Mouse (Mus musculus): ENCODE measurements at regions not wholly inside any gene's neighbourhood (a gene's known extent, or its start where the extent isn't known, plus 50 kb on each side); places are given as distances from the start of the nearest gene placed in this dataset.

DNA sequence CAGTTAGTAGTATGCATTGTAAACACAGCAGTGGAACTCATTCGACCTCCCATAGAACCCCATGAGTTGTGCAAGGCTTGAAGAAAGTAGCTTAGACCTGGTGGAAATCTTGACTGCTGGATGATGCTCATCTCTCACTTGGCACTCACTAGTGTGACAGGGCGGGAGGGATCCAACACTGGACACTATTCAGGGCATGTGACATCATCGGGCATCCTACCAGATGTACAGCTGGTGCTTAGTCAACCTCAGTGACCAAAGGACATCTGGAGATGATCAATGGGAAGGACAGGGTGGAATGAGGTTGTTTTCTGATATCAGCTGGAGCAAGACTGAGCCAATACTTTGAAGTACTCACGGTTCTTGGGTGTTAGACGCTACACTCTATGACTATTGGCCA, 114.9 kb upstream of the Rnaseh2b start:
- peak; percentile 15 for DNase-seq (ENCODE audit: low spot score)

DNA sequence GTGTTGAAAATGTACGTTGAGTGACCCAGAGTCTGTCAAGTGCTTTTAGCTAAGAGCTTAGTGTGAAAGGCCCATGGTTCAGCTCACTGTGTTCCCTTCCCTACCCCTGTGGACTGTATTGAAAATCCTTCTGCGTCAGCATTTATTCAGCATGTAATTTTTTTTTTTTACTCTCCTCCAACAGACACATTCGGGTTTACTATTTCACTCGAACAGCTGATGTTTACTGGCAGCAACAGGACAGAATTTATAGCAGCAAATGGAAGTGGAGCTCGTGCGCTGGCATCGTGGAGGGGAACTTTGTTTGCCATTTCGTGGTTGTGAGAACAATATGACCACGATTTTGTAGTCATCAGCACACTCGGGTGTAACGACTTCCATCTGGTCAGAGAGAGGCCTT, 105.0 kb upstream of the Rnaseh2b start:
- no peak for DNase-seq (ENCODE audit: low spot score)

DNA sequence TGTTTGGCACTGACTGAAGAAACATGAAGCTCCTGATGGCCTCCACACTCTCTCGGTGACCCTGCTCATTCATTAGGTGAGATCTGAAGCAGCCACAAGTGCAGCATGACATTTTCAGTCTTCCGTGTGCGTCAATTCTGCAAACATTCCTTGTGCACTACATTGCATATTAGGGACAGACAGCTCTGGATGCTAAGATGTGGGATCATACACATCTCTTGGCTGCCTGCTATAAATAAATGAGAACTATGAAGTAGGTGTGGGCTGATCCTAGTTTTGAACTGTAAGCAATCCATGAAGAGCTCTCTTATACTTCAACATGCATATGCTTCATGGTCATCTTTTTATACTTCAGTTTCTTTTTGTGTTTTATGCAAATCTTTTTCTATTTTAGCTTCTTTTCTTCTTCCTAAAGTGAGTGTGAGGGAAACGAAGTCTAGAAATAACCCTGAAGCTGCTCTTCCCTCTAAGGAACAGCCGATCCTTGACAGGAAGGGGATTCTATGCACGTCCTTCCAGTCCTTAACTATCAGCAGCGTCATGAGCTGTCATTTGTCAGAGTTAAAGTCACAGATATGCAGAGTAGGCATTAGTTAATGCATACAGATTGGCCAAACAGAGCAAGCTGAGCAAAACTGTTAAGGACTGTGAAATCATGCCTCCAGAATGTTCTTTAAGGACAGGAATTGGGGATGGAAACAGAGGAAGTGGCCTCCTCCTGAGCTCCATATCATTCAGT, 104.1 kb upstream of the Rnaseh2b start:
- DNase-seq (ENCODE audit: low spot score): no peak

DNA sequence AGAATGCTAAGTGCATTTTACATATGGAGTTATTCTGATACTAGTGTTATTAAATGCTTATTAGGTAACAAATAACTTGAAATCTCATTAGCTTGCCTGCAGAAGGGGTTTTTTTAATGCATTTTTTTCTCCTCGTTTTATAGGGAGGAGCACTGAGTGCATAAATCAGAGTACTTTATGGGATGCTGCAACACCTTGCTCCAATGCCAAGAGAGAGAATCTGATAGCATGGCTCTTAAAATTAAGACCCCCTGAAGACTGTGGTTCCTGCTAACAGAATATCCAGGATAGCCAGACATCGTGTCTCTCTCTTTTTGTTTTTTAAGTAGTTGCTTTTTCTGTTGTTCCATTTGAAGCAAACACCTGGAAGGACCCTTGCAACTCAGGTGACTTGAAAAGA, 100.8 kb upstream of the Rnaseh2b start:
- DNase-seq (ENCODE audit: low spot score): no peak

DNA sequence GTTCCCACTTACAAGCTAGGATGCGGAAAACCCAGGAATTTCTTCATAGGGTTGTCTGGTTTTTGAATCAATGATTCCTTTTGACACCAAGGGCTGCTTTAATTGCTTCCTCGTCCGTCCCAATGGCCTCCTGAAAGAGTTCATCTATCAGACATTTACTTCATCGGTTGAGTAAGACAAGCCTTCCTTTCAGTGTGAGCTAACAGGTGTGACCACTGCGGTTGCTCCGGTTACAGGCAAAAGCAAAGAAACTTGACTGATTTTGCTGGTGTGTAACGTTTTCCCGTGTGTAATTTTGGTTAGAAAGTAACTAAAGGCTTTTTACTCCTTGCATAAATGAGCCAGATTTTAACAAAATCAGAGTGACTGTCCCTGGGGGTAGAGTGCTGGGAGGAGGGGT, 99.6 kb upstream of the Rnaseh2b start:
- DNase-seq (ENCODE audit: low spot score): no peak

DNA sequence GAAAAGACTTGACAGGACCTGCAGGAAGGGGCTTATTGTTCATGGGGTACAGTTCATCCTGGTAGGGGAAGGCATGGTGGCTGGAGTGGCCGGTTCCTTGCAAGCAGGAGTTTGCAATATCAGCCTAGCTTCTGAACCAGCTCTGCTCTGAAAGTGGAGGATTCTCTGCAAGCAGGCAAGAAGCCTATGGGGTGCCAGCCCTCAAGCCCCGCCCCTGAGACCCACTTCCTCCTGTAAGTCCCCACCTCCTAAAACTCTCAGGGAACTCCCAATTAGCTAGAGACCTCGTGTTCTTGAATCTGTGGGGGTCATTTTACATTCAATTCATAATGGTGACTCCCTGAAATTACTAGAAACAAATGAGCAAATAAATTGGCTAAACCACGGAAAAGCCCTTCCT, 99.0 kb upstream of the Rnaseh2b start:
- DNase-seq (ENCODE audit: low spot score): no peak

DNA sequence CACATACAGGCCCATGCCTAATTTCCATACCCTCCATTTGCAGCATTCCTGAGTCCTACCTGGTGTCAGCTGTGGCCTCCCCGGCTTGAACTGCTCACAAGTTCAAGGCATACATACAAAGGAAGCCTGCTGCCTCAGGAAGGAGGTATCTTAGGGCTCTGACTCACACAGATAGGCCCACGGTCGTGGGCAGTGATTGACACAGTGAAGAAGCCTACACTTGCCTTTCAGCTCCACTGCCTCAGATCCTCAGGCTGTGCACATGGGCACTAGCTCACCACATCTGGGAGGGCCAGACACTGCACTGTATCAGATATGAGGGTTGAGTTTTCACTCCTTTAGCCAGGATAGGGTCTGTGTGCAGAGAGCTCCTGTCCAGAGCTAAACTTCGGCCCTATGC, 95.6 kb upstream of the Rnaseh2b start:
- no peak for DNase-seq (ENCODE audit: low spot score)

DNA sequence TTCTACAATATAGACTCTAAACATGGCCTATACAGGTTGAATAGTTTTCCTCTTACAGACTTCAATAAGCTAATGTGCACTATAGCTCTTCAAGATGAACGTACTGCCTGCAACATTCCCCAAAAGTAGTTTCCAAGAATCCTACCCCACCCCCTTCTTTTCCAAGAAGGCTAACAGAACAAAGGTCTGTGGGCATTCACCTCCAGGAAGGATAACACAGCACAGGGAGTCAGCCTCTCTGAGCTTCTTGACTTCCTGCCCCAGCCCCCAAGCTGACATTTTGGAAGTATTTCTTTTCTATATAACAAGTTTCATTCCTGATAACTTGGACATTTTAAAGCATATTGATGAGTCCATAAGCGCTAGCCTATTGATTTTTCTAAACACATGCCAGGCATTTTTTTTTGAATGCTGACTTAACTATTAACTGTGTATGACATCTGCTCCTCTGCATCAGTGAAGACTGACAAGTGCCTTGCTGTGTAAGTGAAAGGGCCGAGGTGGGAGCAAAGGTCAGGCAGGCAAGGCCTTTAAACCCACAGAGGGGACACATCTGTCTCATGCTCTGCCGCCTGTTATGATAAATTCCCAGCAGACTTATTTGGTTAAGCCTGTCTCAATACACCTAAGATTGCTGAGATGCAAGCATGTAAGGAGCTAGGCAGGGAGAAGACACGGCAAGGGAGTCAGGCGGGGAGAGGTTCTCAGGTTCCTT, 93.8 kb upstream of the Rnaseh2b start:
- no peak for DNase-seq (ENCODE audit: low spot score)

DNA sequence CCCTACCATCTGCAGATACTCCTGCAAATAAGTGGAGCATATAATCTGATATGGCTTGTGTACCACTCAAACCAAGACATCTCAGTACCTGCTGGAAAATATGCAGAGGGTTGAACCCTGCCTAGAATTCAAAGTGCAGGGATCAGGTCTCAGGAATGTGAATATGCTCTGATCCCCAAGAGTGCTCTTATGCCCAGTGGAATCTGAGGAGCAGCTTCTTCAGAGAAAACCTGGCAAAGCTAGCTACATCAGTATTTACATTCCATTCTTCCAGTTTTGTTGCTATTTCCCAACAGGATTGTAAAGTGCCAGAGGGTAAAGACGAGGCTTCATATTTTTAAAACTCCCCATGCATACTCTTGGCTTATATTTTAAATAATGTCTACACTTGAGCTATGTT, 77.3 kb upstream of the Rnaseh2b start:
- DNase-seq (ENCODE audit: low spot score): no peak

DNA sequence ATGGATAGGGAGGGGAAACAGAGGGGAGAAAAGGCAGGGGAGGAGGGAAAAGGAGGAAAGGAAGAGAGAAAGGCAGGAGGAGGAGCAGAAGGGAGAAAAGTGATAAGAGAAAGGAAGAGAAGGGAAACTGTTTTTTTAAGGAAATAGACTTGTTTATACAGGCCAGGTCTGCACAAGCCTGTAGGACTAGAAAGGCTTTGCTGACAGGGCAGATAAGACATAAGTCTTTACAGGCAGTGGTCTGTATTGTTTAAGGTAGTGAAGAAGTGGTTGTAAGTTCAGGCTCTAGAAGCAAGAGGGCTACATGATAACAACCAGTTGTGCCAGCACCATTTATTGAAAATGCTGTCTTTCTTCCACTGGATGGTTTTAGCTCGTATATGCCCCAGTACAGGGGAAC, 75.4 kb upstream of the Rnaseh2b start:
- no peak for DNase-seq (ENCODE audit: low spot score)

DNA sequence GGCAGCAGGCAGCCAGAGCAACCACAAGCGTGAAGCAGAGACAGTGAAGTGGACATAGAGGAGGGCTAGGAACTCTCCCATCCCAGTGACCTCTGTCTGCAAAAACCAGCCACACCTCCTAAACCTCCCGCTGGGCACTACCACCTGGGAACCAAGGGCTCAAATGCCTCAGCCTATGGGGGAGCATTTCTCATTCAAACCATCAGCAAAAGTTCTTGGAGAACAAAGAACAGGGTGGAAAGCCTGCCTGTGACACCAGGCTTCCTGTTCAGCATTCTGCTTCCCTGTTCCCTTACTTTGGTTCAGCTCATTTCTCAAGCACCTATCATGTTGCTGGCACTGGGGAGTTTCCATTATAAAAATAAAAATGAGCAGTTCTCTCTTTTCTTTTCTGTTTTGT, 74.4 kb upstream of the Rnaseh2b start:
- DNase-seq (ENCODE audit: low spot score): no peak

DNA sequence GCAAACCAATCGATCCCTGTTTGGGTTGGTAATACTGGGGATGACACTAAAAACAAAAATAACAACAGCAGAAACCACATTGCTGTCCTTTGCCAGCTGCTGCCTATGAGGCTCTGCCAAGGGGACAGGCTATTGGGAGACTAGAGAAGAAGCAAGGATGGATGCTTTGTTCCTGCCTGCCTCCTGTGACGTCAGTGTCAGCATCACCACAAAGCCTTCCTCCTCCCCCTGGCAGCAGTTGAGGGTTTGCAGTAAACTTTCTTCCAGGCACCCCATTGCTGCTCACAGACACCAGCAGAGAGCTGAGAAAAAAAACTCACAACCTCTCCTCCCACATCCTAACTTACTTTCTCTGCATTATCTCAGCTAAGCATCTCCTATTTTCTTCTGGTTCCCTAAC, 73.7 kb upstream of the Rnaseh2b start:
- DNase-seq (ENCODE audit: low spot score): no peak

DNA sequence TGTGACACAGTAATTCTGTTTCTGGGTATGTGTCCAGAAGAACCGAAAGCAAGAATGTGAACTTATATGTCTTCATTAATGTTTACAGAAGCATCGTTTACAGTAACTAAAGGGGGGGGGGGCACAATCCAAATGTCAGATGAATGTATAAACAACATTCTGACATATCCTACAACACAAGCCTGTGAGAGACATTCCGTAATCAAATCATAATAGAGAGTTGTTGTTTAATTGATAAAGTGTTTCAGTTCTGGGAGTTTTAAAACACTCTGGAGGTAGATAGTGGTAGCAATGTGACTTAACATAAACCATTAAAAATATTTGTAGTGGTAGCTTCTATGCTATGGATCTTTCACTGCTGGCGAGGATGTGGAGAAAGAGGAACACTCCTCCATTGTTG, 71.6 kb upstream of the Rnaseh2b start:
- DNase-seq (ENCODE audit: low spot score): no peak
